Mouse (Mus musculus) kidney, adult 2 months (tissue): Measurements from ENCODE around the gene Baiap3.

Source experiments
- CTCF ChIP-seq: fragments of 200-500 bp; conservative IDR thresholded peaks from 2 replicates; pipeline ENCODE4 v1.5.1; 2011; ENCODE audit warnings: low read depth, mild to moderate bottlenecking, control low read depth, low read length, moderate library complexity, mixed read lengths; ENCODE audit not compliant: insufficient read depth, insufficient read length
- POLR2A ChIP-seq: fragments of 200-500 bp; IDR thresholded peaks from one replicate; pipeline ENCODE4 v1.6.1; 2011; ENCODE audit warnings: low read depth, low read length, control low read depth

DNA sequence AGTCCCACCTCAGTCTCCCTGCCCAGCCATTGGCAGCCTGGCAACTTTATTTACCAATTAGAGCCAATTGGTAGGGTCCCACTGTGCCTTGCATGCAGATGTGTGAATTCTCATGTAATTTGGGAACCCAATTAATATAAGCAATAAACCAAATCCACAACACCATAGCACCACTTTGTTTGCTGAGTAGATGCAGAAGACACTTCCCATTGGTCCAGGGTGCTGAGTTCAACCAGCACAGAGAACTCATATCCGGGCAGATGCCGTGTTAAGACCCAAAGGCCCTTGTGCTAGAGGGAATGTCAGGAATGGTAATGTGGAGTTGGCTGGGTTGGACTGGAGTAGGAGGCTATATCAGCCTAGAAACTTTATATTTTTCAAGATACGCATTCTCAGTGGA lies 19.7 kb upstream of the Baiap3 start:
- TF ChIP-seq CTCF (no peak), POLR2A (no peak)
